Mouse (Mus musculus): Measurements from ENCODE around the gene Lipi. TPM values are rescaled to one million over a fixed set of nuclear protein-coding genes. Genes with fewer than 3 reads are reported as not detected.

The Lipi gene
- total RNA-seq (2021) = not detected

DNA sequence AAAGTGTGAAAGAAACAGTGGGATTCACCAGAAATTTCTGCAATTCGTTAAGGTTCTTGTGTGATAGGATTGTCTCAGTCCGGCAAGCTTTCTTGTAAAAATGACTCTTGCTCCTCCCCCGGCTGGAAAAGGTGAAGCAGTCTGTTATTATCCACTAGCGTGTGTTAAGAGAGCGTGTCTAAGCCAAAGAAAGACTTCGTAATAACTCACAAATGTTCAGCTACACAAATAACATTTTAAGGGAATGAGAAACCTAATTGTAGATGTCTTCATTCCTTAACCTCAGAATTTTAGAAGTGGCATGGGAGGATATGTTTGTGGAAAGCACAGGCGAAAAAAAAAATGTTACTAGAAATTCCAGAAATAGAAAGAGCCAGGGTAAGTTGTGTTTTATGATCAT lies at the start of gene Lipi:
Gene Lipi, minus strand, starts transcription at position 101 of the 400 bp plus-strand sequence.
- DNase-seq = no peak

DNA sequence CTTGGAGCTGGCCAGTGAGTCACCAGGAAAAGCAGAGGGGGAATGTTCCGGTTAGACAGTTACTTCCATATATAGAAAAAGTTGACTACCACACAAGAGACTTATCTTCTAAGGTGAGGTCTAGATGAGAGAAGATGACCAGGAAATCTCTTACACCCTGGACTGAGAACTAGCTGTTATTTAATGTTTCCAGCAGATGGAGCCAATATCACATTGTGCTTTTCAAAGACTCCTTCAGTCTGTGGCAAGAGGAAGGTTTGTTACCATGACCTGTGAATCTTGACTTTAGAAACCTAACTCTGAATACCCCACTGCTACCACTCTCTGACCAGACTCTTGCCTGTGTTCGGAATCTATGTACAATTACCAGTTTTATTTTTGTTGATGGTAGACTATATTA lies 42.0 kb upstream of the Lipi start:
- DNase-seq = no peak

DNA sequence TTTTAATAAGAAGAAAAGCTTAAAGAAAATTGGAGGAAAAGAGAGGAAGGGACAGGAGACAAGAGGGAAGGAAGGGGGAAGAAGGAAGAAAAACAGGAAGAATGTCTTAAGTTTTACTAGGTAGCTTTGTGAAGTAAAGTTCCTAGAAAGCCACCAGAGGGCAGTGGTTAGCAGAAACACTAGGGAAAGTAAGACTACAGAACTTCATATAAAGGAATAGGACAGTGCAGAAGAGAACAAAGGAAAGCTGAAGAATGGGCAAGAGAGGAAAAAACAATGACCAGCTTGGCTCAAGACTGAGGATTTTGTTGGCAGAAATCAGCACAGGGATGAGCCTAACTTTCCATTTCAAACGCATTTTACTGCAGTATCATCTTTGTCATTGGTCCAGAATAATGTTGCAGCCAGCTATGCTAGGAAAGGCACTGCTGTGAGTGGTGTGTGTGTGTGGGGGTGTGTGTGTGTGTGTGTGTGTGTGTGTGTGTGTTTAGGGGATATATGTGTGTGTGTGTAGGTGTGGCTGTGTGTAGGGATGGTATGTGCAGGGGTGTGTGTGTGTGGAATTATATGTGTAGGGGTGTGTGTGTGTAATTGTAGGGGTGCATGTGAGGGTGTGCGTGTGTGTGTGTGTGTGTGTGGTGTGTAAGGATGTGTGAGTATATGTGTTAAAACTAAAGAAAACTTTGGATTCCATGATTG lies 31.9 kb upstream of the Lipi start:
- DNase-seq = peak; percentile 22

DNA sequence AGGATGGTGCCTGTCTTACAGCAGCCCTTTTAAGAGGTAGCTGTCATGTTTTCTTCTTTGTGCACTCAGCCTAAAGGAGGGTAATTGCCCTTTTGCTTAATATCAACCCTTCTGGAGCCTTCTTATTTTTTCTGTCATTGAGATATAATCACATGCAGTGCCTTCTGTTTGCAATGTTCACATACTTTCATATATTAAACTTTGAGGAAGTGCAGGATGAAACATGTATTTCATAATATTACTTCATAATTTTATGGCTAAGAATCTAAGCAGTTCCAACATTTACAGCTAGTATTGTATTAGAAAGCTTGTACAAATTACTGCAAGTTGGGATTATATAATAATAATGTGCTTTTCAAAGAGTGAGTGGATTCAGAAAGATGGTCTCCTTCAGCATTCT lies 26.7 kb upstream of the Lipi start:
- no peak for DNase-seq

DNA sequence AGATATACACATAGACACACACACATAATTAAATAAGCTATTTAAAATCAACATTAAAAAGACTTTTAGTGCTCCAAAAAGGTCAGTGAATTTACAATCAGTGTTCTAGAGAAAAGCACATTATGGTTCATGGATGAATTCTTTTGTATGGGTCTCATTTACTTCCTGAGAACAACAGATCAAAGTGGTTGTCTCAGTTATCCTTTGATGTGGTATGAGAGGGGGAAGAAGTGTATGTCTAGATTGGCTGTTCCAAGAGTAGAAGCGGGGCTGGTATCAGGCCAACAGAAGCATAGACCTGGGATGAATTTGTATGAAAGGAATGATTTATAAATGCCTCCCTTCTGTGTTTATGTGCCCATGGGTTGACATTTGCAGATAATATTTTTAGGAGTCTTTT lies 20.6 kb upstream of the Lipi start:
- no peak for DNase-seq

DNA sequence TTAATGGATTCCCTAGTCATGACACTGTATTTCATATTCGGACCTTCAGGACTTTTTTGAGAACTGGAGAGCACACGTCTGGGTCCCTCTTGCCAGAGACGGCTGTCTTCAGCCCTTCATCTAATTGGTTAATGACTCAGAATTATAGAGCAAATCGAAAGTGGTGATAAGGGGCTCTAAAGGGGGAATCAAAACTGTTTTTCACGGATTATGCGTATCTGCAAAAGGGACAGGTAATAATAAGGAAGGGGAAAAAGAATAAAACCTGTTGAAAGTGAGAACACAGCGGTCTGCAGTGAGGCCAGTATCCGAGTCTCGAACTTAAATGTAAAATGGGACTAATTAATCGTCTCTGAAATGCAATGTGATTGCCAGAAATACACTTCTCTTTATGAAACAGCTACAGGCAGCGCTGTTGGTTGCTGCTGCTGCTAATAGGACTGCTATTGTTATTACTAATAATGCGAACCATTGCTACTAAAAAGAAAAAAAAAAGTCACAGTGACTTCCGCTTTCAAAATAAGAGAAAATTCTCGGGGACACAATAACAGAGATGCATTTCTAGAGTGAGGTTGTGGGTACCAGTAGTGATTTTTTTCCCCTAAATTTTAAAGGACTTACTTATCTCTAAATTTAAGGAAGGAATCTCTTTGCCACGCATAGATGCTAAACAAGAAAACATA lies 7.8 kb upstream of the Lipi start:
- DNase-seq = no peak

DNA sequence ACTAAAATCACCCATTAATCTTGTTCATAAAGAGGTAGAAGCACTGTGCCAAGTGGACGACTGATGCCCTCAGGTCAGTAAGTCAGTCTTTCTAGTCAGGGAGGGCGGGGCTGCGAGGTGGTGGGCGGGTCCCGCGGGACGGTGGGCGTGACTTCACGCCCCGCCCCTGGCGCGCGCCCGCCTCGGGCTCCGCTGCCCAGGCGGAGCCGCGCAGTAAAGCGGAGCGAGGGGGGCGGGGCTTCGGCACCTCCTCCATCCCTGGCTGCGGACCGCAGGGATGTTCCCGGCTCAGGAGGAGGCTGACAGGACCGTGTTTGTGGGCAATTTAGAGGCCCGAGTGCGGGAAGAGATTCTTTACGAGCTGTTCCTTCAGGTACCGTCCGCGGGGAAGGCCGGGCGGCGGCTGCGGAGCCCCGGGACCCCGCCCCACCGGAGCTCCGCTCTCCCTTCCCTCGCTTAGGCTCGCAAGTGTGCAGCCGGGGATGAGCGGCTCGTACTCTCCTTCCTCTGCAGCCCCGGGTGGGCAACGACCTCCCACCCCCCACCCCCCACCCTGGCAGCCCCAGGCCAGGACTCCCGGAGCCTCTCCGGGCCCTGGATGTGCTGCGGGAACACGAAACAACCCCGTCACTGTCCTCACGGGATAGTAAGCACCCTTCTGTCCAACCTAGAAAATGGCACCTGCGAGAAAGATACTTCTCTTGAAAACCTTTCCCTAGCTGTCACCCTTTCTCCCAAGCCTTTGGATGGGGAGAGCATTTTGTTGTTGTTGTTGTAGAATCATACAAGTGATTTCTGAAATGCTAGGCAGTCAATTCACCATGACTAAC lies 7.0 kb upstream of the Lipi start, which contains the start of gene Rbm11:
Gene Rbm11, plus strand, starts transcription at position 174 of the 830 bp plus-strand sequence.
- DNase-seq = peak; percentile 79

DNA sequence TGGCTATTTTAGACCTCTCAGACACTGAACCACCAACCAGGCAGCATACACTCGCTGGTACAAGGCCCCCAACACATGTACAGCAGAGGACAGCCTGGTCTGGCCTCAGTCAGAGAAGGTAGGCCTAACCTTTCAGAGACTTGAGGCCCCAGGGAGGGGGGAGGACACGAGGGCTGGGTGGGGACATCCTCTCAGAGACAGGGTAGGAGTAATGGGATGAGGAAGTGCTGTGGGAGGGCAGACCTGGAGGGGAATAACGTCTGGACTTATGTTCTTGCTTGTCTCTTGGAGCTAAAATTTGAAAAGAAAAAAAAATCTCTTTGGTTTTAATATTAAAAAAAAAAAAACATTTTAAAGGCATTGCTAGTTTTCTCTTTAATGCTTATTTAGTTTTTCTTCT lies 605 bp upstream of the Lipi start:
- no peak for DNase-seq

DNA sequence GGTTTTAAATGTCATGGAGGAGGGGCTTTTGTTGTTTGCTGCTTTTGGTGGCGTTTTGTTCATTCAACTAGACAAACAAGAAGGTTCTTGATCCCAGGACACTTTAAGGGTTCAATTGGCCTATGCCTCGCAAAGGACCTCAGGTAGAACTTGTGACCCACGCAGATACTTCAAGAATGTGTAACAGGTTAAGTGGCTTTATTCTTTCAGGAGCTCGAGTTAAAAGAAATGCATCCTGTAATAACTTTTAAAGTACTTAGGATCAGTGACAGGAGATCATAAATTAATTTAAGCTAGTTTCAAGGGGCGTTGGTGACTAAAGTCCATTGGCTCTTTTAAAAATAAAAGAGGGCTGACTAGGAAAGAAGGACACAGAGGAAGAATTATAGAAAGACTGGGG lies 3.6 kb downstream of the Lipi start:
- DNase-seq = no peak

DNA sequence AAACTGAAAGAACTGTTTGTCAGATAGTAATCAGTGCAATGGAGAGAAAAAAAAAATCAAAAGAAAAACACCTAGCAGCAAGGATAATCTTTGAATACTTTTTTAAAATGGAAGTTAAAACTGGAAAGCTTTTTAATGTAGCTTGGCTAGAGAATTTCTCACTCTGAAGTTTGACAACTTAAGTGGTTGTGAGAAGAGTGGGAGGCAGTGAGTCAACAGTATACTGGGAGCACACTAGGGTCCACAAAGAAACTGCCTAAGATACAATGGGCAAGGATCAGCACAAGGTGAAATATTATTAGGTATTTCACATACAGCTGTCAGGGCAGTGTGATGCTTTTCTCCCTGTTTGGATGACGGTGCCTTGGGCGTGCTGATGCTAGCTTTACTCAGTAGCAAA lies 23.0 kb downstream of the Lipi start:
- no peak for DNase-seq

DNA sequence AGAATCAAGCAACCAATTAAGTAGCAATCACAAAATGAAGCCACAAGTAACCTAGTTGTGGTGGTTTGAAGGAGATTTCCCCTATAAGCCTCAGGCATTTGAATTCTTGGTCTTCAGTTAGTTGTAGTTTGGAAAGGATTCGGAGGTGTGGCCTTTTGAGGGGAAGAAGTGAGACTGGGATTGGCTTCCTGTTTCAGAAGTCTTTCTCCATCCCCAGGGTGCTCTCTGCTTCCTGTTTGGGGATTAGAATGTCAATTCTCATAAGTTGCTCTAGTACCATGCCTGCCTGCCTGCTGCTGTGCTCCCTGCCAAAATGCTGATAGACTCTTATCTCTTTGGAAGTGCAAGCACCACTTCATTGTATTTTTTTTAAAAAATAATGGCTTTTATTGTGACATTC lies 40.6 kb downstream of the Lipi start:
- no peak for DNase-seq

DNA sequence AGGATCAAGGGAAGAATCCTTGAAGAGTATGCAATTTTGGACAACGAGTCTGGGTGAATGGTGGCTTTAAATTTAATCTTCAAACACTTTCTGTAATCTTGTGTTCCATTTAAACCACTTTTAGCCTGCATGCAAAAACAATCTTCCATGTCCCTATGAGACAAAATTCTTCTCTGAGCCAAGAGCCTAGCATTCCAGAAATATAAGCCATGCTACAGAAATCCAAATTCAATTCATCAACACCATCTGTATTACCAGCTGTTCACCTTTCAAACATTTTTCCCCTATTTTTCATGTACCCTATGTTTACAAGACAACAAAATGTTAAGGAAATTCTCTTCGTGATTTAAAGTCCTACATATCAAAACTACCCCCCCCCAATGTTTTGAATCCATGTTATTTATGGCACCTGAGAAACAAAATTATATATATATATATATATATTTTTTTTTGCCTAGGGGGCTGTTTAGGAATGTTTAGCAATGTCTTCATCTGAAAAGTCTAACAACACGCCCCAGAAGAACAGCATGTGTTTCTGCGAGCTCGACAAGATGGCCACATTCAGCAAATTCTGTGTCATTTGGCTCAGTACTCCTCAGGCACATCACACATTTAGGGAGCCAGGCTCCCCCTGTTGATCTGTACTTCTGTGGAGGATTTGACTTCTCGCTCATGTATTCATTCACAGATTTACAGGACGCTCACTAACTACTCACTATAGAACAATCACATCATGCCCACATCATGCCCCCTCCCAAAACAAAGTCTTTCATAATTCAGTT lies 47.9 kb downstream of the Lipi start:
- no peak for DNase-seq

DNA sequence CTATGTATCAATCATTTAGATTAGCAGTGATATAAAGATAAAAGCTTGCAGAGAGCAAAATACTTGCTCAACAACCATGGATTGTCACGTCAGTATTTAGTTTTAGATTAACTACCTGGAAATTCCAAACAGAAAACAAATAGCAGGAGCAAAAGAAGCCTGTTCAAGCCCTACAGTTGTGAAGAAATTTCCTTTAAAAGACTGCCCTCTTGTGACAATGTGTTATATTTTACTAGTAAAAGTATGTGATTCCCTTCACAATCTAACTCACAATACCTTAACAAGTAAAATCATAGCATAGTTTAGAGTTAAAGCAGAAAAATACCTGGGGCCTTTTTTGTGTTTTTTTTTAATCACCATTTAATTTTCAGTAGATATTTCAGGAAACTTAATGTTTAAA lies 54.2 kb downstream of the Lipi start:
- DNase-seq = no peak

DNA sequence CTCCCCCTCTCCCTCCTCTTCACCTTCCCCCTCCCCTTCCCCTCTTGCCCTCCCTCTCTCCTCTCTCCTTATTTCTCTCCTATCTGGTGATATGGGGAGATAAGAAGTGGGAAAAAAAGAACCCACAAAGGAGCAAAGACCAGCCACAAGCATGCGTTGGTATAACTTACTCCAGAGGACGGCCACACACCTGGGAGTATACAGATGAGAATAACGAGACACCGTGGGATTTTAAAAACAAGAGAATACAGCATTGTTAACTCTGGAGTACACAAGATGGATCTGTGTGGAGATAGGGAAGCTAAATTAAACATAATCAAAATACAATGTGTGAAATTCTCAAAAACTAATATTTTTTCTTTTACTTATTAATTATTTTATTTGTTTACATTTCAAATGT lies 89.3 kb downstream of the Lipi start:
- DNase-seq = no peak

Other genes starting within 250 kb of the Lipi start
- under 1 TPM in 1 of 2 experiments, not detected in 1; 0.17 TPM for gene Rbm11, start 6.8 kb upstream of the Lipi start, total RNA-seq (2021)
- gene Hspa13, start 181.0 kb upstream of the Lipi start, total RNA-seq (2021) = 10 to 100 TPM; 21.1 to 21.2 TPM

All from heart, postnatal 4 days (tissue).